Mouse (Mus musculus) embryonic facial prominence, embryonic 15.5 days (tissue): ENCODE data around the gene Celf2. TPM values are rescaled to one million over a fixed set of nuclear protein-coding genes. Genes with fewer than 3 reads are reported as not detected.

ENCODE experiments used
- ATAC-seq: fragments of 200-750 bp; cut with Nextera tagmentation; 2 replicates; pipeline ENCODE4 v1.8.0; 2017; ENCODE audit warnings: low read depth, moderate TSS enrichment; ENCODE audit not compliant: insufficient number of reproducible peaks, low FRiP score, low TSS enrichment
- H3K27ac ChIP-seq: fragments of 300-500 bp; sonication (generic); replicated peaks from 2 replicates; pipeline ENCODE4 v1.5.1; 2015; ENCODE audit warnings: mild to moderate bottlenecking, inconsistent platforms
- H3K27me3 ChIP-seq: fragments of 300-500 bp; sonication (generic); 2 replicates; pipeline ENCODE4 v1.6.1; 2015; ENCODE audit warnings: inconsistent platforms
- H3K36me3 ChIP-seq: fragments of 300-500 bp; sonication (generic); 2 replicates; pipeline ENCODE4 v1.6.1; 2015; ENCODE audit warnings: mild to moderate bottlenecking, inconsistent platforms
- H3K4me1 ChIP-seq: fragments of 300-500 bp; sonication (generic); 2 replicates; pipeline ENCODE4 v1.6.1; 2015; ENCODE audit warnings: inconsistent platforms
- H3K4me2 ChIP-seq: fragments of 300-500 bp; sonication (generic); replicated peaks from 2 replicates; pipeline ENCODE4 v1.6.1; 2015; ENCODE audit warnings: mild to moderate bottlenecking, inconsistent platforms
- H3K4me3 ChIP-seq: fragments of 300-500 bp; sonication (generic); replicated peaks from 2 replicates; pipeline ENCODE4 v1.5.1; 2015; ENCODE audit warnings: mild to moderate bottlenecking, inconsistent platforms
- H3K9ac ChIP-seq: fragments of 300-500 bp; sonication (generic); 2 replicates; pipeline ENCODE4 v1.6.1; 2015; ENCODE audit warnings: inconsistent platforms
- H3K9me3 ChIP-seq: fragments of 300-500 bp; sonication (generic); replicated peaks from 2 replicates; pipeline ENCODE4 v1.6.1; 2016; ENCODE audit warnings: inconsistent platforms
- WGBS: fragments of 180-500 bp; shearing (Covaris S2); methylation state at CpG from one replicate; pipeline ENCODE4 v1.1.7; 2015; 5-methylcytosine and 5-hydroxymethylcytosine counted together
- polyA plus RNA-seq: library from polyadenylated mRNA; unstranded; fragments of >200 nt; fragmentation: Nextera tagmentation; extraction: Ambion mirVana; gene quantifications from 2 replicates; pipeline ENCODE4 v1.2.1, GENCODE M21; 2015

The Celf2 gene
- polyA plus RNA-seq, 1 experiment from 2014 or later = 59.7 TPM

DNA sequence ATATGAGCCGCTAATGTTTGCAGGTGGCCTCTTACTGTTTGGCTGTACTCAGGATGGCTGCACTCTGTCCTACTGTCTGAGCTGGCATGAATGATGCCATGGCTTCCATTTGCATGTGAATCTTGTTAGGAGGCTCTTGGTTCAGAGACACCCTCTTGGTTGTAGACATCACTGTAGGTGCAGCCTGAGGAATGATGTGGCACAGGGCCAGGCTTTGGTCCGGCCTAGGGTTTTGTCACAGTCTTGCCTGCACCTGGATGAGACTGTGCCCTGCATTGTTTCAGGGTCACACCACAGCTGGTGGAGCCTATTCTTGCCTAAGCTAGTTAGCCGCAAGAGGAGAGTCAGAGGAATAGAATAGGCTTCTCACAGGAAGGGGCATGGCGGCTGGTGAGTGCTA is 977.0 kb downstream of the Celf2 start:
- Histone ChIP-seq H3K9me3 (no peaks in the 10 kb centered on the region), H3K9ac (no peak overlapping the region), H3K36me3 (no peaks in the 10 kb centered on the region), H3K4me1 (no peaks in the 10 kb centered on the region), H3K27ac (no peak overlapping the region), H3K4me3 (no peak overlapping the region), H3K4me2 (no peak overlapping the region), H3K27me3 (no peaks in the 10 kb centered on the region)
- 85% methylated on average over 4 of the region's 4 CpGs for WGBS
- ATAC-seq = no peak

DNA sequence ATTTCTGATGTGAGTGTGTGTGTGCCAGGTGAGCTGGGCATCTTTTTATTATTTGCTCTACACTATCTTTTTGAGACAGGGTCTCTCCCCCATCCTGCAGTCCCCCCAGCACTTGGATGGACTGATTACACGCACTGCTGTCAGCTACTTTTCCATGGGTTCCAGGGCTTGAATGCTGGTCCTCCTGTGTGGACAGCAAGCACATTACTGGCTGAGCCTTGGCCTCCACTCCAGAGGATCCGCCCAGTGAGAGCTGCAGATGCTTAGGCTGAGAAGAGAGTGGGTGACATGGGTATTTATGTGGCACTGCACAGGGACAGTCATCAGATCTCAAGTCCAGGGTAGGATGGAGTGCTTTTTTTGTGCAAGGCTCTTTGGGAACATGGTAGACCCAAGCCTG is 981.3 kb downstream of the Celf2 start:
- ATAC-seq = no peak
- H3K4me3 ChIP-seq = no peak overlapping the region
- H3K4me1 ChIP-seq = 0 out of 2 replicates have a peak, but pooled peaks cover 7% of the 10 kb centered on the region
- no peaks in the 10 kb centered on the region for H3K9me3 ChIP-seq
- H3K27ac ChIP-seq = no peak overlapping the region
- no peaks in the 10 kb centered on the region for H3K27me3 ChIP-seq
- H3K4me2 ChIP-seq = no peak overlapping the region
- H3K9ac ChIP-seq = no peak overlapping the region
- WGBS = 92% methylated on average over 2 of the region's 2 CpGs
- no peaks in the 10 kb centered on the region for H3K36me3 ChIP-seq

DNA sequence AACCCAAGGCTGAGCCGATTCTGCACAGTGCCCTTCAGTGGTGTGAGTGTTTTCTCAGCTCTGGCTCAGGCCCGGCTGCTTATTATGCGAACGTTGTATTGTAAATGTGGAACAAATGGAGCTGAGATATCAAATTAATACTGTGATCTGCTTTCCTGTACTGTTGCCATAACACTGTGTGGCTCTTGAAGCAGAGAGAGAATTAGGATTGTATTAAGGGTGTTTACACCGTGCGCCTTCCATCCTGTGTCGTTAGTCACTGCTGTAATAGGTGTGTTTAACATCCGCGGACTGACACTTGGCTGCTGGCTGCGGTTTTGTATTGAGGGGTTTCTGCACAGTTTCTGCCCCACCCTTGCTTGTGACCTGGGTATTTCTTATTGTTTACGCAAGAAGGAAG is 982.5 kb downstream of the Celf2 start:
- H3K9ac ChIP-seq = no peak overlapping the region
- no peaks in the 10 kb centered on the region for H3K9me3 ChIP-seq
- H3K4me1 ChIP-seq = 0 out of 2 replicates have a peak, but pooled peaks cover 7% of the 10 kb centered on the region
- H3K4me3 ChIP-seq = no peak overlapping the region
- H3K36me3 ChIP-seq = no peaks in the 10 kb centered on the region
- H3K27me3 ChIP-seq = no peaks in the 10 kb centered on the region
- no peak overlapping the region for H3K4me2 ChIP-seq
- no peak for ATAC-seq
- H3K27ac ChIP-seq = no peak overlapping the region
- WGBS = 74% methylated on average over 11 of the region's 11 CpGs

DNA sequence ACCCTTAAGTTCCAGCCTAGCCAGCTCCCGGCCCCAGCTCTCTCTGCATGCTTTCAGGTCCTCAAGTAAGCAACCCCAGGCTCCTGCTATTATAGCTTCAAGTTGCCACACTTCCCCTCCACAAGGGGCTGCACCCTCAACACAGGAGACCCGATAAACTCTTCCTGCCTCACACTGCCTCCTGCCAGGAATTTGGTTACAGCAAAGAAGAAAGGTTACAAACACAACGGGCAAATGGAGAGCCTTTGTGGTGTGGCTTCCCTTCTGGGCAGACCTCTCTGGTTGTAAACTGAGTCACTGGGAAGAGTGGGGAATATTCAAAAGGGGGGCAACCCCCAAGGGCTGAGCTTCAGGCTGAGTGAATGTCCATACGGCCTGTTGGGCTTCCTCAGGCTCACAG is 983.1 kb downstream of the Celf2 start:
- H3K9ac ChIP-seq = no peak overlapping the region

DNA sequence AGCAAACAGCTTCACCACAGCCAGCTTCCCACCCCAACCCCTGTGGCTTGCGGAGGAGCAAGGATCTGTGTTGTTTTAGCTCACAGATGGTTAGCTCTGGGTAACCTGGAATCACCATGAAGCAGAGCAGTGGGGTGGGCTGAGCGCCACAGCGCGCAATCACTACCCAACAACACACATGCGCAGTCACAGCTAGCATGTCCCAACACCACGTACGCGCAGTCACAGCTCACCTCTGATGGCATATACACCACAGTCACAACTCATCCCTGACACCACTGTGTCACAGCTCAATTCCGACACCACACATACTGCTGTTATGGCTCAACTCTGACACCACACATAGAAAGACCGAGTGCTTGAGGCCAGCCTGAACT is 985.5 kb downstream of the Celf2 start:
- Histone ChIP-seq H3K27ac (no peak overlapping the region), H3K9me3 (no peaks in the 10 kb centered on the region), H3K36me3 (no peaks in the 10 kb centered on the region), H3K4me2 (no peak overlapping the region), H3K9ac (no peak overlapping the region), H3K27me3 (no peaks in the 10 kb centered on the region), H3K4me3 (no peak overlapping the region), H3K4me1 (0 out of 2 replicates have a peak, but pooled peaks cover 7% of the 10 kb centered on the region)
- 94% methylated on average over 10 of the region's 10 CpGs for WGBS
- no peak for ATAC-seq

More for the DNA sequence above, 983.1 kb downstream of the Celf2 start:
- WGBS = 39% methylated on average over 4 of the region's 4 CpGs
- Histone ChIP-seq H3K9me3 (no peaks in the 10 kb centered on the region), H3K4me2 (no peak overlapping the region), H3K27ac (no peak overlapping the region), H3K4me3 (no peak overlapping the region), H3K4me1 (0 out of 2 replicates have a peak, but pooled peaks cover 7% of the 10 kb centered on the region), H3K27me3 (no peaks in the 10 kb centered on the region), H3K36me3 (no peaks in the 10 kb centered on the region)
- ATAC-seq = no peak

DNA sequence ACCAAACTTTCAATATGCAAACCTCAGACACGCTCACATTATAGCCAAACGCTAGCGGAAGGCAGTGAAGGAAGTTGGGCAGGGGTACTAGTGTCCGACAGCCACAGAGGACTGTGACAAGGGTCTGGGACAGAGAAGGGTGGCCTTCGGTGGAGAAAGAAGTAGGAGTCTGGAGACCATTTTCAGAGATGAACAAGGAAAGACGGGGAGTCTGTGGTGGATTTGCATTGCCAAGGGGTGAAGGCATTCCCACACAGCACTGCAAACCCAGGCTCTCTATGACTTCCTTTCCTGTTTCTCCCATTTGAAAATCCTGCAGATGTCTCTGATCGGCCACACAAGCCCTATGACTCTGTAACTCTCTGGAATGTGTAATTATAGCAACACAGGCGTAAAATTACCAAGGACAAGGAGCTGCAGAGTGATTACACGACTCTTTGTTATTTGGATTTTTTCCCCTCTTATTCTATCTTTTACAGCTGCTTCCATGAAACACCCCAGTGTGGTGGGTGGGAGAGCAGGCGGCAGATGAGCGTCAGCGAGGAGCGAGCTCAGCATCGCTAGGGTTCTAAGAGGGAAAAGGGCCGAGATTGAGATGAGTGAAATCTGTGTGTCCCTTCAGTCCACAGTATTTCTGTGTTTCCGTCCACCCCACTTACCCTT is 986.0 kb downstream of the Celf2 start:
- Histone ChIP-seq H3K36me3 (no peaks in the 10 kb centered on the region), H3K9ac (no peak overlapping the region), H3K4me3 (no peak overlapping the region), H3K27ac (no peak overlapping the region), H3K4me1 (0 out of 2 replicates have a peak, but pooled peaks cover 7% of the 10 kb centered on the region), H3K4me2 (no peak overlapping the region), H3K9me3 (no peaks in the 10 kb centered on the region), H3K27me3 (no peaks in the 10 kb centered on the region)
- WGBS = 59% methylated on average over 16 of the region's 16 CpGs
- no peak for ATAC-seq

DNA sequence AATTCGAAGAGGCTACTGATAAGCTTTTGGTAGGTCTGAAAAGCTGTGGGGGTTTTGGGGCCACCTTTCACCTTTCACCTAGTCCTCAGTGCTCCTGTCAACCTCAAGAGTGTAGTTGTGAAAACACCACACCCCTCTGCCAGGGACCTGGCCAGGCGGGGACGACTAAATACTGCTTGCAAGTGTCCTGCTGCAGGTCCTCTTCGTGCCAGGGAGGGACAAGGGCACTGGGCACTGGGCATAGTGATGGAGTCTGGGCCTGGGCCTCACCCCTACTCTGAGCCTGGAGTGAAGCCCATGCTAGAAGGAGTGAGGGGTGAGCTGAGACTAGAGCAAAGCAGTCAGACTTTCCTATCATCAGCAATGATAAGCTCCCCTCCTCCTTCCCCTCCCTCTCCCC is 987.0 kb downstream of the Celf2 start:
- H3K9ac ChIP-seq = no peak overlapping the region
- H3K9me3 ChIP-seq = no peaks in the 10 kb centered on the region
- no peak overlapping the region for H3K4me2 ChIP-seq
- H3K4me1 ChIP-seq = 0 out of 2 replicates have a peak, but pooled peaks cover 7% of the 10 kb centered on the region
- H3K4me3 ChIP-seq = no peak overlapping the region
- H3K36me3 ChIP-seq = no peaks in the 10 kb centered on the region
- WGBS = 91% methylated on average over 4 of the region's 4 CpGs
- ATAC-seq = no peak
- no peak overlapping the region for H3K27ac ChIP-seq
- H3K27me3 ChIP-seq = no peaks in the 10 kb centered on the region

DNA sequence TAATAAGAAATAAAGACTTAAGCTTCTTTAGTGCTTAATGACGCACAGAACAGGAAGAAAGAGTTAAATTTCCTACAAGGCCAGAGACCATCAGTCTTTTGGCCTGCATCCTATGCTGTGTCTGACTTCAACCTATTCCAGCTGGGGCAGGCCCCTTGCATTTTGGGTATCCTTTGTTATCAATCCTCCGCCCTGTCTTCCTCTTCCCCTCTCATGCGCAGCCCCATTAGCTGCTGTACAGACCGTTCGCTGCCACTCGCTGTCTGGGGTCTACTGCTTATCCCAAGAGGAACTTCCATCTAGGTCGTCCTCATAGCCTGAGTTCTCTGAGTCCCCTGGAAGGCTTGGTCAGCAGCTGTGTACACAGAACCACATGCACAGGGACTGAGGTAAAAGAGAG is 996.2 kb downstream of the Celf2 start:
- no peak overlapping the region for H3K9ac ChIP-seq
- H3K9me3 ChIP-seq = no peaks in the 10 kb centered on the region
- no peaks in the 10 kb centered on the region for H3K36me3 ChIP-seq
- no peaks in the 10 kb centered on the region for H3K4me1 ChIP-seq
- 80% methylated on average over 7 of the region's 7 CpGs for WGBS
- no peaks in the 10 kb centered on the region for H3K27me3 ChIP-seq
- ATAC-seq = no peak
- no peak overlapping the region for H3K27ac ChIP-seq
- H3K4me3 ChIP-seq = no peak overlapping the region
- H3K4me2 ChIP-seq = no peak overlapping the region

DNA sequence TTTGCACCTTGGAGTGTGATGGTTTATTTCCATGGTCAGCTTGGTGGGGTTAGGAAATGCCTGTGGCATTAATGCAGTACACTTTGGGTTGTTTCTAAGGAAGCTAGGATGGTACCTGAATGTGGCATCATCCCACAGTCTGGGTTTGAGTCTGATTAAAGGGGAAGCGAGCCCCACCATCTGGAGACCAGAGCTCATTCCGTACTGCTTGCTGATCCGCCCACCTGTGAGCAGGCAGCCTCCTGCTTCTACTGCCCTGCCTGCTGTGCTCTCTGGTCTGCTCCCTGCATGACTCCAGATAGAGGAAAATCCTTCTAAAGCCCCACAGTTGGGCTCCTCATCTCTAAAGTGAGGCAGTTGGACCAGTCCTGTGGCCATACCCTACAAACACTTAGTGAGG is 1002.3 kb downstream of the Celf2 start:
- H3K4me2 ChIP-seq = no peak overlapping the region
- no peak overlapping the region for H3K4me3 ChIP-seq
- 51% methylated on average over 3 of the region's 3 CpGs for WGBS
- no peak overlapping the region for H3K27ac ChIP-seq
- peaks cover 14% of the 10 kb centered on the region for H3K4me1 ChIP-seq
- no peak for ATAC-seq
- H3K9ac ChIP-seq = no peak overlapping the region
- H3K9me3 ChIP-seq = no peaks in the 10 kb centered on the region
- no peaks in the 10 kb centered on the region for H3K36me3 ChIP-seq
- H3K27me3 ChIP-seq = no peaks in the 10 kb centered on the region

DNA sequence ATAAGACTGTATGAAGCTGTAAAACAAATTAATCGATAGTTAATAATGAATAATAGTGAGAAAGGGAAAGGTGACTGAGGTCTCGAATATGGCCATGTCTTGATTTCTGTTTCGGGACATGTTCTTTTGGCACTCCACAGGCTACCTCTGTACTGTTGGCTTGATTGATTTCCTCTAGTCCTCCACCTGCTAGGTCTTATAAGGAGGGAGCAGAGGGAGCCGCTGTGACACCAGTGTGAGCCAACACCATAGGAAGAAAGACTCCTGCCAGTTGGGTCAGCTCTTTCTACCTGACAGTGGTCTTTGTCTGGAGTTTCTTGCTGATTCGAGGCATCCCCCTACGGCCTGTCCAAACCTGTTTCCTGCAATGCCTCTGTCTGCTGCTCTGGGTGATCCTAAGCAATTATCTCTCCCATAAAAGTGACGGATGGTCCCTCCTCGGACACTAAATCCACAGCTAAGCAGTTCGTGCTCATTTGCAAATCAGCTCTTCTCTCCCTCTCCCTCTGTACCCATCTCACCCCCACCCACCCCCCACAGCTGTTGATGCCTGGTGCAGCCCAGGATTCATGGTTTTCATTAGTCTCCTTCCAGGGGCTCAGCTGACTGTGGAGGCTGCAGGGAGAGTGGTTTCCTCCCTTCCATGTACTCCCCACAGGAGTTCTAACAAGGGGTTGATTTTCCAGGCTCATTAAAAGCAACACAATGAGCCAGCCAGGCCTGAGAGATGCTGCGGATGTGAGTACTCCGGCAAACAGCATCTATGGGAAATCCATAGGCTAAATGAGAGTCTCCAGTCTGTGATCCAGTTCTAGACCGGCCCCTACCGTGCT is 1003.2 kb downstream of the Celf2 start:
- ATAC-seq = peak; percentile 47; the same call in 1 of the 2 replicates
- Histone ChIP-seq H3K9ac (no peak overlapping the region), H3K4me1 (peaks cover 14% of the 10 kb centered on the region), H3K36me3 (no peaks in the 10 kb centered on the region), H3K4me2 (no peak overlapping the region), H3K27me3 (no peaks in the 10 kb centered on the region), H3K4me3 (no peak overlapping the region), H3K27ac (no peak overlapping the region), H3K9me3 (no peaks in the 10 kb centered on the region)
- 43% methylated on average over 13 of the region's 13 CpGs for WGBS

DNA sequence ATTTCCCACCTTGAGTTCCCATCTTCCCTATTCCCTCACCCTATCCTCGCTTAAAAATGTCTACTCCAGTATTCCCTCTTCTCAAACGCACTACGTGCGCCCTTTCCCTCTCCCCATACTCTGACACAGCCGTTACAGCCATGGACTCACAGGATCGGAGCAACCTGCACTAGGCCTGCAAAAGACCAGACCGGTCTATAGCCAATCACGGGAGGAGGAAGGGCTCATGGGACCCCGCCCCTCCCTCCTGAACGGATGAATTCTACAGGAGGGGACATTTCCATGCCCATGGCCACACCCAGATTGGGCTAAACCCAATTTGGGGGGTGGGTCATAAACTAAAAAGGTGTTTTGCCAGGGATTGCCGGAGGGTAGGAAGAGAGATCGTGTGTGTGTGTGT is 1003.8 kb downstream of the Celf2 start:
- ATAC-seq = no peak
- H3K4me3 ChIP-seq = no peak overlapping the region
- no peak overlapping the region for H3K27ac ChIP-seq
- no peak overlapping the region for H3K9ac ChIP-seq
- 82% methylated on average over 12 of the region's 12 CpGs for WGBS
- H3K4me2 ChIP-seq = no peak overlapping the region
- H3K27me3 ChIP-seq = no peaks in the 10 kb centered on the region
- no peaks in the 10 kb centered on the region for H3K9me3 ChIP-seq
- H3K36me3 ChIP-seq = no peaks in the 10 kb centered on the region
- H3K4me1 ChIP-seq = peaks cover 14% of the 10 kb centered on the region
